Mouse (Mus musculus): Measurements from ENCODE around the gene Ctbp2.

- TF ChIP-seq CTCF (IDR thresholded peaks at IDR 0.05; ENCODE audit: extremely low read depth, insufficient read depth, insufficient read length, insufficient replicate concordance), result no peak
- TF ChIP-seq POLR2A (IDR thresholded peaks at IDR 0.05; ENCODE audit: low read depth, low read length), result no peak
Observed at GRCm38 (mm10) chr7:132949968-132950367, 174.2 kb downstream of the Ctbp2 start.
